Mouse (Mus musculus) adrenal gland, adult 2 months (tissue): ENCODE data around the gene Nyap1. TPM values are rescaled to one million over a fixed set of nuclear protein-coding genes. Genes with fewer than 3 reads are reported as not detected.
A peak's percentile ranks its signal among the peaks of the same experiment; 100 is the strongest.

Experiments
- DNase-seq: peaks from one replicate; pipeline ENCODE4 v3.0.0; 2021
- long read RNA-seq: library from polyadenylated mRNA; stranded (forward); transcript quantifications from one replicate; pipeline ENCODE4 v2.0.0, GENCODE M21; 2021
- polyA plus RNA-seq: library from polyadenylated mRNA; depleted of rRNA; stranded (reverse); fragments of >200 nt; gene quantifications from 2 replicates; pipeline ENCODE4 v1.2.3, GENCODE M21; 2012; rRNA removed
- total RNA-seq, 2 experiments: library from RNA; stranded (reverse); gene quantifications; 2 replicates each; pipeline ENCODE4 v1.2.3; 2021

Gene Nyap1
- total RNA-seq, result 1 to 10 TPM; 2.2 to 6.0 TPM
- polyA plus RNA-seq, result 7.3 and 8.9 TPM in 2 replicates
- long read RNA-seq, result 0 reads

- DNase-seq, result peak; percentile 85
Measured at GRCm38 (mm10) chr5:137741023-137741931, at the start of gene Nyap1. TSS of gene Nyap1 (minus strand) at chr5:137741607.

- no peak for DNase-seq
Measured at GRCm38 (mm10) chr5:137788946-137789531, 47.6 kb upstream of the Nyap1 start.

- peak; percentile 40 for DNase-seq
Measured at GRCm38 (mm10) chr5:137788171-137788570, 46.8 kb upstream of the Nyap1 start.

GRCm38 (mm10) chr5:137787151-137787928, 45.9 kb upstream of the Nyap1 start, which contains the start of the genes Mepce and Zcwpw1:
TSS of gene Mepce (minus strand) at chr5:137787655.
TSS of gene Zcwpw1 (plus strand) at chr5:137787798.
- DNase-seq, result peak; percentile 96

- DNase-seq, result peak; percentile 99
Measured at GRCm38 (mm10) chr5:137786109-137786942, 44.9 kb upstream of the Nyap1 start.

- peak; percentile 81 for DNase-seq
Measured at GRCm38 (mm10) chr5:137785164-137786031, 44.0 kb upstream of the Nyap1 start.

- DNase-seq, result peak; percentile 66
Measured at GRCm38 (mm10) chr5:137784546-137784945, 43.1 kb upstream of the Nyap1 start.

GRCm38 (mm10) chr5:137783901-137784540, 42.6 kb upstream of the Nyap1 start:
- DNase-seq, result no peak

GRCm38 (mm10) chr5:137782776-137783522, 41.5 kb upstream of the Nyap1 start:
- no peak for DNase-seq

- DNase-seq, result no peak
Measured at GRCm38 (mm10) chr5:137781661-137782060, 40.3 kb upstream of the Nyap1 start.

GRCm38 (mm10) chr5:137779053-137779933, 37.9 kb upstream of the Nyap1 start:
- peak; percentile 65 for DNase-seq

GRCm38 (mm10) chr5:137778635-137779034, 37.2 kb upstream of the Nyap1 start, which contains the start of gene Ppp1r35:
TSS of gene Ppp1r35 (plus strand) at chr5:137778849.
- peak; percentile 98 for DNase-seq

GRCm38 (mm10) chr5:137777267-137777845, 35.9 kb upstream of the Nyap1 start:
- no peak for DNase-seq

GRCm38 (mm10) chr5:137776408-137776918, 35.1 kb upstream of the Nyap1 start:
- peak; percentile 52 for DNase-seq

- no peak for DNase-seq
Measured at GRCm38 (mm10) chr5:137775587-137776290, 34.3 kb upstream of the Nyap1 start.

- no peak for DNase-seq
Measured at GRCm38 (mm10) chr5:137772755-137773154, 31.3 kb upstream of the Nyap1 start.
